Mouse (Mus musculus) thymus, adult 2 months (tissue): ENCODE data around the gene Fubp3.

Experiments
- CTCF ChIP-seq: fragments of 200-500 bp; IDR thresholded peaks from 2 replicates; pipeline ENCODE4 v1.5.1; 2012; ENCODE audit warnings: mild to moderate bottlenecking, control low read depth, low read length, moderate library complexity, borderline replicate concordance; ENCODE audit not compliant: control insufficient read depth, poor library complexity, insufficient read depth; ENCODE audit errors: extremely low read depth
- POLR2A ChIP-seq: fragments of 200-500 bp; IDR thresholded peaks from 2 replicates; pipeline ENCODE4 v1.6.1; 2012; ENCODE audit warnings: mild to moderate bottlenecking, low read length, control low read depth, moderate library complexity; ENCODE audit not compliant: control insufficient read depth, poor library complexity, insufficient read depth; ENCODE audit errors: extremely low read depth

- TF ChIP-seq POLR2A = no peak
- TF ChIP-seq CTCF = no peak
These were observed 21.9 kb upstream of the Fubp3 start for GRCm38 (mm10) chr2:31550503-31550902.
